Mouse (Mus musculus) hindbrain, postnatal 0 days (tissue): ENCODE measurements around the gene Tecpr2. TPM values are rescaled to one million over a fixed set of nuclear protein-coding genes. Genes with fewer than 3 reads are reported as not detected.

Source experiments
- ATAC-seq: fragments of 200-750 bp; cut with Nextera tagmentation; 2 replicates; pipeline ENCODE4 v1.8.0; 2017; ENCODE audit warnings: mild to moderate bottlenecking, moderate TSS enrichment, moderate library complexity
- DNase-seq: peaks from one replicate; pipeline ENCODE4 v3.0.0-alpha.2; 2015; ENCODE audit warnings: low spot score
- H3K27ac ChIP-seq: fragments of 300-500 bp; sonication (generic); 2 replicates; pipeline ENCODE4 v1.5.1; 2014; ENCODE audit warnings: mild to moderate bottlenecking
- H3K27me3 ChIP-seq: fragments of 300-500 bp; sonication (generic); 2 replicates; pipeline ENCODE4 v1.6.1; 2014; ENCODE audit warnings: low read length, mixed read lengths; ENCODE audit not compliant: insufficient read depth
- H3K36me3 ChIP-seq: fragments of 300-500 bp; sonication (generic); 2 replicates; pipeline ENCODE4 v1.6.1; 2014; ENCODE audit warnings: low read length, mixed read lengths; ENCODE audit not compliant: insufficient read depth
- H3K4me1 ChIP-seq: fragments of 300-500 bp; sonication (generic); 2 replicates; pipeline ENCODE4 v1.6.1; 2014; ENCODE audit warnings: antibody characterized with exemption, low read length, mixed read lengths; ENCODE audit not compliant: insufficient read depth
- H3K4me2 ChIP-seq: fragments of 300-500 bp; sonication (generic); 2 replicates; pipeline ENCODE4 v1.6.1; 2014; ENCODE audit warnings: low read depth, mild to moderate bottlenecking, low read length, moderate library complexity, mixed read lengths
- H3K4me3 ChIP-seq: fragments of 300-500 bp; sonication (generic); 2 replicates; pipeline ENCODE4 v1.5.1; 2014; ENCODE audit warnings: low read length
- H3K9ac ChIP-seq: fragments of 300-500 bp; sonication (generic); replicated peaks from 2 replicates; pipeline ENCODE4 v1.6.1; 2014; ENCODE audit warnings: mild to moderate bottlenecking, low read length, moderate library complexity, mixed read lengths
- H3K9me3 ChIP-seq: fragments of 300-500 bp; sonication (generic); 2 replicates; pipeline ENCODE4 v1.6.1; 2016; ENCODE audit warnings: low read length, mixed read lengths
- CTCF ChIP-seq: IDR thresholded peaks from 2 replicates; pipeline ENCODE4 v1.5.1; 2016; ENCODE audit warnings: antibody characterized with exemption, control low read depth, low read depth
- WGBS: fragments of 180-500 bp; shearing (Covaris S2); extraction: QIAGEN DNeasy Blood & Tissue Kit; methylation state at CpG from one replicate; pipeline ENCODE4 v1.1.7; 2014; 5-methylcytosine and 5-hydroxymethylcytosine counted together
- polyA plus RNA-seq: library from polyadenylated mRNA; unstranded; fragments of >200 nt; fragmentation: Nextera tagmentation; extraction: Ambion mirVana; gene quantifications from 2 replicates; pipeline ENCODE4 v1.2.1, GENCODE M21; 2015
- total RNA-seq: library from RNA; depleted of rRNA; stranded (reverse); fragments of >200 nt; gene quantifications from 2 replicates; pipeline ENCODE4 v1.2.3, GENCODE M21; 2014; rRNA removed

Gene Tecpr2
- total and polyA plus RNA-seq, 2 experiments from 2014 or later, result 4.3 to 24.1 TPM

DNA sequence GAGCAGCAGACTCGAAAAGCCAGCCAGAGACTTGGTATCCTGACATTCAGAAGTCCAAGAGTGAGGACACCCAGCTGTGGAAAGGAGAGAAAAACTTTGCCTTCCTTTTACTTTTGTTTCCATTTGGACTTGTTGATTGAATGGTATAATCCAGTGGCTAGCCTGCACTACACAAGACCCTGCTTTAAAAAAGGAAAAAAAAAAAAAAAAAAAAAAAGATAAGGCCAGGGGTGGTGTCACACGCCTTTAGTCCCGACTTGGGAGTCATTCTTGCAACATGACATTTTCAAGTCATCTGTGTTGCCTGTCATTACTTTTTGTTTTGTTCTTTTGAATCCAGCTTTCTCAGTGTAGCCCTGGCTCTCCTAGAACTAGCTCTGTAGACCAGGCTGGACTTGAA lies 132.5 kb downstream of the Tecpr2 start:
- DNase-seq (no peak), ATAC-seq (no peak)
- Histone ChIP-seq H3K36me3 (no peaks in the 10 kb centered on the region), H3K9me3 (no peaks in the 10 kb centered on the region), H3K4me3 (no peak overlapping the region), H3K4me1 (no peaks in the 10 kb centered on the region), H3K27ac (no peak overlapping the region), H3K9ac (no peak overlapping the region), H3K4me2 (no peak overlapping the region), H3K27me3 (no peaks in the 10 kb centered on the region)
- 63% methylated on average over 3 of the region's 3 CpGs for WGBS
- TF ChIP-seq CTCF, result no peak

Other genes with a start within 250 kb of the Tecpr2 start
- gene 1700001K19Rik, start 206.6 kb upstream of the Tecpr2 start, total RNA-seq, result not detected in 2 replicates
- gene 1700001K19Rik, start 206.6 kb upstream of the Tecpr2 start, polyA plus RNA-seq, result 0.15 and 0.44 TPM in 2 replicates
- 577 and 701 TPM in 2 replicates for gene Hsp90aa1, start 186.5 kb upstream of the Tecpr2 start, total RNA-seq
- gene Hsp90aa1, start 186.5 kb upstream of the Tecpr2 start, polyA plus RNA-seq, result 1,486 and 1,521 TPM in 2 replicates
- gene Wdr20, start 151.3 kb upstream of the Tecpr2 start, total RNA-seq, result 27.2 and 28.8 TPM in 2 replicates
- gene Wdr20, start 151.3 kb upstream of the Tecpr2 start, polyA plus RNA-seq, result 17.1 and 17.7 TPM in 2 replicates
- gene Mok, start 48.3 kb upstream of the Tecpr2 start, total RNA-seq, result 7.4 TPM in 2 replicates
- gene Mok, start 48.3 kb upstream of the Tecpr2 start, polyA plus RNA-seq, result 11.8 and 14.6 TPM in 2 replicates
- gene Zfp839, start 39.0 kb upstream of the Tecpr2 start, total RNA-seq, result 6.5 and 7.0 TPM in 2 replicates
- gene Zfp839, start 39.0 kb upstream of the Tecpr2 start, polyA plus RNA-seq, result 2.5 and 2.8 TPM in 2 replicates
- 96.6 and 125 TPM in 2 replicates for gene Cinp, start 119 bp upstream of the Tecpr2 start, total RNA-seq
- gene Cinp, start 119 bp upstream of the Tecpr2 start, polyA plus RNA-seq, result 85.1 and 86.3 TPM in 2 replicates
- gene Ankrd9, start 89.8 kb downstream of the Tecpr2 start, total RNA-seq, result 14.3 and 21.1 TPM in 2 replicates
- gene Ankrd9, start 89.8 kb downstream of the Tecpr2 start, polyA plus RNA-seq, result 12.8 and 14.8 TPM in 2 replicates
- 11.1 and 13.1 TPM in 2 replicates for gene Rcor1, start 150.1 kb downstream of the Tecpr2 start, total RNA-seq
- 3.0 and 3.1 TPM in 2 replicates for gene Rcor1, start 150.1 kb downstream of the Tecpr2 start, polyA plus RNA-seq